Mouse (Mus musculus): ENCODE data around the gene Tha1. TPM values are rescaled to one million over a fixed set of nuclear protein-coding genes. Genes with fewer than 3 reads are reported as not detected.

Tha1 gene
- 2.9 and 3.9 TPM in 2 replicates for polyA plus RNA-seq (2016; fragmentation: Nextera tagmentation; extraction: Ambion mirVana)

DNA sequence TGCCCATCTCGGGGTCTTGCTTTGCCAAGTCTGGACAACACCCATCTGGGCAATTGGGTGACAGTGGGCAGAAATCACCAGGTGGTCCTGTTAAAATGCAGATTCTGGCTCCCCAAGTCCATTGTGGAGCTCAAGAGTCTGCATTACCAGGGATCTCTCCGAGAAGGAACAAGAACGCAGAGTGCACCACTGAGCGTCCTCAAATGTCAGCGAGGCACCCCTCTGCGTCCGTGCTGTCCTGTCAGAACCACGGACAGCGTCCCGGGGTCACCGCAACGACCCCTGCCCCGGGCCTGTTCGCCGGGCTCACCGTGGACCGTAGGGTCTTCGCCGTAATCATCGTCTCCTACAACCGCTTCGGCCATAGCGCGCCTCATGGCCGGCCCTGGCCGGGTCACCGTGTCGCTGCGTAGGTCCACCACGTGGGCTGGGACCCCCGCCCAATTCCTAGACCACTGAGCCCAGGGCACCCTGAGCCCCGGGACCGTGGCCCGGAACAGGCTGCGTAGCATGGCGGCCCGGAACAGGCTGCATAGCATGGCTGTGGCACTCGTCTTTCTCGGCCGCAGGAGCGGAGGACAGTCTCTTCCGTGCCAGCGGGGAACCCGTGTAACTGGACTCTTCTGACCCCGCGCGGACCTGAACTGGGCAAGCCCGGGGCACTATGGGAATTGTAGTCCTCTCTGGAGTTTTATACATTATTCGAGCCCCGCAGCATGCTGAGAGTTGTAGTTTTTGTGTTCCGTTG, at the start of gene Tha1:
Tha1 (minus strand) TSS at position 621 of the 748 bp plus-strand sequence.
- Histone ChIP-seq H3K9ac (peak within 1 kb of the TSS; percentile 64), H3K9me3 (no peaks in the 10 kb centered on the region), H3K27ac (no peak within 1 kb of the TSS), H3K4me2 (peak within 1 kb of the TSS; percentile 92), H3K27me3 (peaks cover 24% of the 10 kb centered on the region), H3K4me3 (replicated peaks) (peak within 1 kb of the TSS; percentile 62), H3K4me1 (peaks cover 24% of the 10 kb centered on the region), H3K36me3 (replicated peaks) (no peaks in the 10 kb centered on the region)
- peak; percentile 85 for ATAC-seq (ENCODE audit: low FRiP score)
- WGBS, result under 1% methylated on average over 51 of the region's 51 CpGs

DNA sequence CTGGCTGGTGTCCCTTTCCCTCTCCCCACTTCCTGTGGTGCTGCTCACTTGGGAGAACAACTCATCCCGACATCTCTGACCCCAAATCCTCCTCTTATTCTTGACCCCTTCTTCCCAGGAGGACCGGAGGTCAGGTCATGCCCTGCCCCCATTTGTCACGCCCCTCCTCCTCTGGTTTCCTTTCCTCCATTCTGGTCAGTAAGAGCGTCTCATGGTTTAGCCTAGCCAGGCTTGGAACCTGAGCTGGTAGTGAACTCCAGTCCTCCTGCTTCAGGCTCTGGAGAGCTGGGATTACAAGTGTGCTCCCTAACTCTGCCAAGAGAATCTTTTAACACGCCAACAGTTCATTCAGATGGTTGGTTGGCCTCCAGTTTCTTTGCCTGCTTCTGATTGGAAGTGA, 45.9 kb upstream of the Tha1 start:
- Histone ChIP-seq H3K36me3 (replicated peaks) (no peaks in the 10 kb centered on the region), H3K4me2 (no peak overlapping the region), H3K4me3 (replicated peaks) (no peak overlapping the region), H3K27me3 (peaks cover 5% of the 10 kb centered on the region), H3K9me3 (peaks cover 4% of the 10 kb centered on the region; the same call in 1 of the 2 replicates), H3K4me1 (peaks cover 8% of the 10 kb centered on the region; the same call in 1 of the 2 replicates), H3K27ac (no peak overlapping the region), H3K9ac (no peak overlapping the region)
- WGBS, result 20% methylated on average over 5 of the region's 5 CpGs
- ATAC-seq (ENCODE audit: low FRiP score), result no peak

DNA sequence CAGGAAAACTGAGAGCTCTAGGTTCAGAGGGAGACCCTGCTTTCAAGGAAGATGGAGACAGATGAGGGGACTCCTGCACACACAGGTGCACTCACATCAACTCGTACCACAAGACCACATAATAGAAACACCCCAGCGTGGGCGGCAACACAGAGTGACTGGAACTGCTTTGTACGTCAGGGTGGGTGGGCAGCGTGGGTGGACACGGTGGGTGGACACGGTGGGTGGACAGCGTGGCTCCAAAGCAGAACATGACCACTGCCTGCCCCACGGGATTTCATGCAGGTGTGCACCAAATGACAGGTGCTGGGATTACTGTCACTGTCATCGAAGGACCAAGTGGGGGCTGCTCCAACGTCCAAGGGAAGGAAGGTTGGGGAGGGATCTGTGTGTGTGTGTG, 45.3 kb upstream of the Tha1 start:
- H3K9me3 ChIP-seq, result peaks cover 4% of the 10 kb centered on the region; the same call in 1 of the 2 replicates
- no peak overlapping the region for H3K27ac ChIP-seq
- H3K4me1 ChIP-seq, result peaks cover 8% of the 10 kb centered on the region; the same call in 1 of the 2 replicates
- WGBS, result 79% methylated on average over 11 of the region's 11 CpGs
- peaks cover 5% of the 10 kb centered on the region for H3K27me3 ChIP-seq
- no peak overlapping the region for H3K9ac ChIP-seq
- ATAC-seq (ENCODE audit: low FRiP score), result no peak
- H3K4me3 ChIP-seq (replicated peaks), result no peak overlapping the region
- no peaks in the 10 kb centered on the region for H3K36me3 ChIP-seq (replicated peaks)
- no peak overlapping the region for H3K4me2 ChIP-seq

DNA sequence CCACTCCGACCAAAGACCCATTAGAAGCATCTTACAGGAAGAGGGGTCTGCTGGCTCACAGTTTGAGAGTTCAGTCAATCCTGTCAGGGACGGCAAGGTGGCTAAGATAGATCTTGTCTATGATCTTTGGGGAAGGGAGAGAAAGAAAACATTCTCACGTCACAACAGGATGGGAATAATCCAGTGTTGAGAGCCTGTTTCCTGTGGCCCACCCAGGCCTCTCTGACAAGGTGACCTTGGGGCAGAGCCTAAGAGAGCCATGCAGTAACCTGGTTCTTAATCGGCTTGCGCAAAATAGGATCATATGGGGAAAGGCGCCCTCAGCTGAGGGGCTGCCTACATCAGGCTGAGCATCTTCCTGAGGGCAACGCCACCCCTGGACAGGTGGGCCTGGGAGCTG, 42.6 kb upstream of the Tha1 start:
- WGBS, result 96% methylated on average over 7 of the region's 7 CpGs
- no peak for ATAC-seq (ENCODE audit: low FRiP score)
- peaks cover 5% of the 10 kb centered on the region for H3K27me3 ChIP-seq
- H3K27ac ChIP-seq, result no peak overlapping the region
- no peak overlapping the region for H3K4me3 ChIP-seq (replicated peaks)
- H3K9ac ChIP-seq, result no peak overlapping the region
- peaks cover 14% of the 10 kb centered on the region; the same call in 1 of the 2 replicates for H3K4me1 ChIP-seq
- H3K4me2 ChIP-seq, result no peak overlapping the region
- no peaks in the 10 kb centered on the region for H3K36me3 ChIP-seq (replicated peaks)
- peaks cover 4% of the 10 kb centered on the region; the same call in 1 of the 2 replicates for H3K9me3 ChIP-seq

DNA sequence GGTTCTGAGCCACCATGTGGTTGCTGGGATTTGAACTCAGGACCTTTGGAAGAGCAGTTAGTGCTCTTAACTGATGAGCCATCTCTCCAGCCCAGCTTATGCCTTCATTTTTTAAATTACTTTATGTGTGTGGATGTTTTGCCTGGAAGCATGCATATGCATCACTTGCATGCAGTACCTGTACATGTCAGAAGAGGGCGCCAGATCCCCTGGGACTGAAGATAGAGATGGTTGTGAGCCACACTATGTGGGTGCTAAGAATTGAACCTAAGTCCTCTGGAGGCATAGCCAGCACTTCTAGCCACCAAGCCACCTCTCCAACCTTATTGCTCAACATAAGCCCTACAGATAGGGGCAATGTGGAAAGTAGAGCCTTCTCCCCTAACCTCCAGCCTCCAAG, 42.1 kb upstream of the Tha1 start:
- no peak overlapping the region for H3K4me3 ChIP-seq (replicated peaks)
- H3K27me3 ChIP-seq, result peaks cover 5% of the 10 kb centered on the region
- no peak overlapping the region for H3K4me2 ChIP-seq
- no peak overlapping the region for H3K9ac ChIP-seq
- peaks cover 4% of the 10 kb centered on the region; the same call in 1 of the 2 replicates for H3K9me3 ChIP-seq
- no peak for ATAC-seq (ENCODE audit: low FRiP score)
- WGBS, result 63% methylated on average over 1 of the region's 1 CpGs
- H3K4me1 ChIP-seq, result peaks cover 14% of the 10 kb centered on the region; the same call in 1 of the 2 replicates
- H3K36me3 ChIP-seq (replicated peaks), result no peaks in the 10 kb centered on the region
- no peak overlapping the region for H3K27ac ChIP-seq

DNA sequence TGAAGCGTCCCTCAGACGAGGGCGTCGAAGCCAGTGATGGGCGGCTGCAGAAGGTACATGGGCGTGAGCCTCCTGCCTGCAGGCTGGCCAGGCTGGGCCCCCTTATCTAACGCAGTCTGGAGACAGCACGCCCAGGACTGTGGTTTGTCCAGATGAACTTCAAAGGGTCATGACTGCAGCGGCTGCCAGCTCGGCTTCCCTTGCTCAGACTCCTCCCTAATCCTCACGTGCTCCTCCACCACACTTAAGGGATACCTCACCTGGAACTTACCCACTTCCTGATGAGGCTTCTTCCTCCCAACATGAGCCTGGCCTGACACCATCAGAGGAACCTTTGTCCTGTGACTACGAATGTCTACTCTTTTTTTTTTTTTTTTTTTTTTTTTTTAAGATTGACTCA, 41.2 kb upstream of the Tha1 start:
- peaks cover 4% of the 10 kb centered on the region; the same call in 1 of the 2 replicates for H3K9me3 ChIP-seq
- H3K27me3 ChIP-seq, result peaks cover 3% of the 10 kb centered on the region
- H3K4me1 ChIP-seq, result peaks cover 13% of the 10 kb centered on the region; the same call in 1 of the 2 replicates
- no peak overlapping the region for H3K4me3 ChIP-seq (replicated peaks)
- H3K27ac ChIP-seq, result no peak overlapping the region
- H3K4me2 ChIP-seq, result no peak overlapping the region
- no peaks in the 10 kb centered on the region for H3K36me3 ChIP-seq (replicated peaks)
- no peak for ATAC-seq (ENCODE audit: low FRiP score)
- WGBS, result 80% methylated on average over 12 of the region's 12 CpGs
- H3K9ac ChIP-seq, result no peak overlapping the region

DNA sequence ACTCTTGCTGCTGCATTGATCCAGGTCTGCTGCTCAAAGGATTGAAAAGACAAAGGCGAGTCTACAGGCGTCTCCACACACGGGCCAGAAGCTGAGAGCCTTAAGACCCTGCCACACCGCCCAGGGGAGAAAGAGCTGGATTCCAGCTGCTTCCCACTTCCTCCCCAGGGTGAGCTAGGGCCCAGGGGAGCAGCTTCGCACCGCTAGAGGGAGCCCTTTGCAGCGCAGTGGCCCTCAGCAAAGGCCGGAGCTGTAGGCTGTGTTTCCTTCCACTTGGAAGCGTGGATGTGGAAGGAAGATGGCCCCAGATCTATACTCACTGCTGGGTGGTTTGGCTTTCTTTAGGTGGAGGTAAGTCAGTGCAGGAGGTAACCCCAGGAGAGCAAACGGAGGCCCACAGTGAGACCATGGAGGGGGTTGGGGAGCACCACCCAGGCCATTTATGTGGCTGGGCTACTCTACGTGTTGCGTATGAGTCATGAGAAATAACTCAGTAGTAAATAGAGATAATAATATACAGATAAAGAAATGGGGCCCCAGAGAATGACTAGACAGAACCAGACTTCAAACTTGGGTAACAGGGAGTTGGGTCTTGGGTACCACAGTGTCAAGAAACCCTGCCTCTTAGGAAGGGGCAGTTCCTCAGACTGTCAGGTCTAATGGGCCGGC, 39.5 kb upstream of the Tha1 start:
- H3K27ac ChIP-seq, result no peak overlapping the region
- no peaks in the 10 kb centered on the region; the same call in 1 of the 2 replicates for H3K27me3 ChIP-seq
- no peak overlapping the region for H3K4me2 ChIP-seq
- no peak overlapping the region for H3K4me3 ChIP-seq (replicated peaks)
- ATAC-seq (ENCODE audit: low FRiP score), result peak; percentile 27; the same call in 1 of the 2 replicates
- H3K4me1 ChIP-seq, result 0 out of 2 replicates have a peak, but pooled peaks cover 6% of the 10 kb centered on the region
- H3K36me3 ChIP-seq (replicated peaks), result no peaks in the 10 kb centered on the region
- 33% methylated on average over 13 of the region's 13 CpGs for WGBS
- peaks cover 4% of the 10 kb centered on the region; the same call in 1 of the 2 replicates for H3K9me3 ChIP-seq
- no peak overlapping the region for H3K9ac ChIP-seq

DNA sequence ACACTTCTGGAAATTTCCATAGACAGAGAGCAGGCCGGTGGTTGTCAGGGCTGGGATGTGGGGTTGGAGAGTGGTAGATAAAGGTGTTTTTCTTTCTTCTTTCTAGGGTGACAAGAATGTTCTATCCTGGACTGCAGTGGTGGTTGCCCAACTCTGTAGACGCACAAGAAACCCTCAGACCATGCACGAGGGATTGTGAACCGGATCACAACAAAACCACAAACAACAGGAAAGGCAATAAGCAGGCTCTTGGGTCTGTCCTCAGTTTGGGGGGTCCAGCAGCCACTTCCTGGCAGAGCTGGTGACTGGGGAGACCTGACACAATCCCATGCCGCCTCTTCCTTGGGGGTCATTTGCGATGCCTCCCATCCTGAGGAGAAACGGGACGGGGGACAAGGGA, 36.1 kb upstream of the Tha1 start:
- ATAC-seq (ENCODE audit: low FRiP score), result no peak
- no peaks in the 10 kb centered on the region for H3K36me3 ChIP-seq (replicated peaks)
- 92% methylated on average over 8 of the region's 8 CpGs for WGBS
- no peaks in the 10 kb centered on the region for H3K27me3 ChIP-seq
- no peak overlapping the region for H3K4me2 ChIP-seq
- no peak overlapping the region for H3K9ac ChIP-seq
- 0 out of 2 replicates have a peak, but pooled peaks cover 6% of the 10 kb centered on the region for H3K4me1 ChIP-seq
- H3K27ac ChIP-seq, result no peak overlapping the region
- no peaks in the 10 kb centered on the region for H3K9me3 ChIP-seq
- H3K4me3 ChIP-seq (replicated peaks), result no peak overlapping the region

DNA sequence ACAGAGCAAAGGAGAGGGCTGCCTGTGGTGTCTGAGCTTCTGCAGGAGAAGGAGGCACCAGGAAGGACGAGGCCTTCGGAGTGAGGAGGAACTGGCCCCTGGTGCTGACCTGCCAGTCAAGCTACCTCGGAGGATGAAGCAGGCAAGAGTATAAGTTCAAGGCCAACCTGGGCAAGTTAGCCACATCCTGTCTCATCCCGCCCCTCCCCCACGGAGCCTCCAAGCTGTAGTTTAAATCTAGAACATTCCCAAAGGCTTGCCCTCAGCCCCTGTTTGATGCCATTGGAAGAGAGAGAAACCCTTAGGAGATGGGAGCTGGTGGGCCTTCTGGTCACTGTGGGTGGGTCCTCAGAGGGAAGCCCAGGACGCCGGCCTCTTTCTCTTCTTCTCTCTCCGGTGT, 31.2 kb upstream of the Tha1 start:
- no peak overlapping the region for H3K9ac ChIP-seq
- ATAC-seq (ENCODE audit: low FRiP score), result no peak
- H3K4me2 ChIP-seq, result no peak overlapping the region
- H3K27ac ChIP-seq, result no peak overlapping the region
- H3K4me1 ChIP-seq, result peaks cover 3% of the 10 kb centered on the region; the same call in 1 of the 2 replicates
- H3K4me3 ChIP-seq (replicated peaks), result no peak overlapping the region
- H3K36me3 ChIP-seq (replicated peaks), result no peaks in the 10 kb centered on the region
- H3K27me3 ChIP-seq, result no peaks in the 10 kb centered on the region
- H3K9me3 ChIP-seq, result no peaks in the 10 kb centered on the region
- WGBS, result 89% methylated on average over 8 of the region's 8 CpGs

DNA sequence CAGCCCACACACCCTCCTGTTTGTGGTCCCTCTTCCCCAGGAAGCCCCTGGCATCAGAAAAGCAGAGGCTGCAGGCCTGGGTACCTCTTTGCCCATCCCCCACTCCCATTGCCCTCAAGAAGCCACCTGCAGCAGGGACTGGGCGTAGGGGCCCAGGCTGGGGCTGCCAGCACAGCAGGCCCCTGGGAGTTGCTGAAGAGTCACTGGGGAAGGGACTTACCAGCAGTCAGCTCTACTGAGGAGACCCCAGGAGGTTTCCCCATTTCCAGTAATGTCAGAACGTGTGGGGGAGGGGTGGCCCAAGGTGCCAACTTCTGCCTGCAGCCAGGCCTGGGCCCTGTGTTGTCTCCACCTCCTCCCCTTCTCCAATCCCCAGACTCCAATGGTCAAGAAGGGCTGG, 29.0 kb upstream of the Tha1 start:
- Histone ChIP-seq H3K9ac (no peak overlapping the region), H3K27ac (no peak overlapping the region), H3K4me3 (replicated peaks) (no peak overlapping the region), H3K27me3 (no peaks in the 10 kb centered on the region), H3K4me2 (no peak overlapping the region), H3K4me1 (peaks cover 3% of the 10 kb centered on the region; the same call in 1 of the 2 replicates), H3K36me3 (replicated peaks) (no peaks in the 10 kb centered on the region), H3K9me3 (no peaks in the 10 kb centered on the region)
- ATAC-seq (ENCODE audit: low FRiP score), result no peak
- 61% methylated on average over 2 of the region's 2 CpGs for WGBS

DNA sequence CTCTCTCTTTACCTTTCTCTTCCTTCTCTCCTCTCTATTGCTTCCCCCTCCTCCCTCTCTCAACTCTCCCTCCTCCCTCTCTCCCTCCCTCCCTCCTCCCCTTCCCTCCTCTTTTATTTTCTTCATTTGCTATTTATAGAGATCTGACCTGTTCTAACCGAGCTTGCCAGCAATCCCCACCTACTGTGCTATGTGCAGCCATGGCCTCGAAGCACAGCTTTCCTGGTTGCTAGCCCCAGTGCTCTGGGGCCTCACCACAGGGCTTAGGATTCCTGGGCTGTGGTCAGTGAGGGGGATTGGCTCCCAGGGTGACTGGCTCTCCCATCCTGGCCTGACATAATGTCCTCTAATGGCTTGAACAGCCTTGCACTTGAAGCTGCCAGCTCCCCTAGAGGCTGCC, 23.3 kb upstream of the Tha1 start:
- H3K27ac ChIP-seq, result no peak overlapping the region
- H3K4me2 ChIP-seq, result no peak overlapping the region
- peaks cover 7% of the 10 kb centered on the region; the same call in 1 of the 2 replicates for H3K4me1 ChIP-seq
- peaks cover 48% of the 10 kb centered on the region for H3K27me3 ChIP-seq
- H3K9ac ChIP-seq, result no peak overlapping the region
- no peaks in the 10 kb centered on the region for H3K36me3 ChIP-seq (replicated peaks)
- ATAC-seq (ENCODE audit: low FRiP score), result no peak
- WGBS, result 47% methylated on average over 2 of the region's 2 CpGs
- no peaks in the 10 kb centered on the region for H3K9me3 ChIP-seq
- no peak overlapping the region for H3K4me3 ChIP-seq (replicated peaks)

DNA sequence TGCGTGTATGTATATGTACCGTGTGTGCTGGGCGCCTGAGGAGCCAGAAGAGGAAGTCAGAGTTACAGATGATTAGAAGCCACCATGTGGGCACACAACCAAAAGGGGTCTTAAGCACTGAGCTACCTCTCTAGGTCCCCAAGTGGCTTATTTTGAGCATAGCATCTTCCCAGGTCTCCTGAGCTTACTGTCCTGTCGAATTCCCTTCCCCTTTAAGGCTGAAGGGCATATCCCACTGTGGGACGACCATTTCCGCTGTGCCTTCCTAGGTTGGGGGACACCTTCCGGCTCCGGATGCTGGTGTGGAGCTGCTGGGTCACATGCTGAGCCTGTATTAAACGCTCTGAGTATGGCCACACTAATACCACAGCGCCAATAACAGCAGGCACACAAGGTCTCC, 21.4 kb upstream of the Tha1 start:
- WGBS, result 67% methylated on average over 10 of the region's 10 CpGs

More for the DNA sequence above, 21.4 kb upstream of the Tha1 start:
- Histone ChIP-seq H3K9ac (no peak overlapping the region), H3K36me3 (replicated peaks) (no peaks in the 10 kb centered on the region), H3K4me1 (peaks cover 26% of the 10 kb centered on the region), H3K27ac (no peak overlapping the region), H3K4me3 (replicated peaks) (no peak overlapping the region), H3K9me3 (no peaks in the 10 kb centered on the region), H3K27me3 (peaks cover 65% of the 10 kb centered on the region), H3K4me2 (no peak overlapping the region)
- ATAC-seq (ENCODE audit: low FRiP score), result no peak
